Mouse (Mus musculus) thymus, postnatal 10 days (tissue): ENCODE results near the gene Osbpl9.

Experiments used
- DNase-seq, 2 experiments: peaks; one replicate each; pipeline ENCODE4 v3.0.0; 2021; ENCODE audit warnings: low spot score in 2 of 2

The Osbpl9 gene

DNA sequence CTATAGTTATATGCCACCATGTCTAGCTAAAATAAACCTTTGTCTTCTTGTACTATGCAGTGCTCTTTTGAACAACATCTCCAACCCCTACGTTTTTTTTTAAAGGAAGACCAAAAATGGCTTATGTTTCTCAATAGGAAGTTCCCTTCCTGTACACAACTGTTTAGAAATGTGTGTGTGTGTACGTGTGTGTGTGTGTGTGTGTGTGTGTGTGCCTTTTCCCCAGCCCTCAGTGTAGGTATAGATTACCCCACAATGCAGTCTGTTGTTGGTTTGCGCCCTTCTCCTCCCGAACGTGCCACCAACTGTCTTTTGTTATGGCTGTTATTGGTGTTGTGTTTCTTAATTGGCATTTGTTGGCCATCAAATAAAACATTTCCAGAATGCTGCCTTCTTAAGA is 5.5 kb upstream of the Osbpl9 start:
- no peak for DNase-seq

DNA sequence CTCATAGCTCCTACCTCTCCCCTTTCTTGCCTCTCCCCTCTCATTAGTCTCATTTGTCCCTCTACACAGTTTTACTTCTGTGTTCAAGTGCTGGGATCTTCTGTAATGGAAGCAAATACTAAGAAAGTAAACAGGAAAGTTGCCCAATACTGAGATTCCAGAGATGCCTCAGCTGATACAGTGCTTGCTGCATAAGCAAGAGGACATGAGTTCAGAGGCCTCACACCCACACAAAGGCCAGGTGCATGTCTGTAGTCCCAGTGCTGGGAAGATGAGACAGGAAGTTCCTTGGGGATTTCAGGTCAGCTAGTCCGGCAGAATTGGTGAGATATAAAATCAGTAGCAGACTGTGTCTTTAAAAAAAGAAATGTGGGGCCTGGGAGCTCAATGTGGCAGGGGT is 2.3 kb upstream of the Osbpl9 start:
- no peak for DNase-seq

DNA sequence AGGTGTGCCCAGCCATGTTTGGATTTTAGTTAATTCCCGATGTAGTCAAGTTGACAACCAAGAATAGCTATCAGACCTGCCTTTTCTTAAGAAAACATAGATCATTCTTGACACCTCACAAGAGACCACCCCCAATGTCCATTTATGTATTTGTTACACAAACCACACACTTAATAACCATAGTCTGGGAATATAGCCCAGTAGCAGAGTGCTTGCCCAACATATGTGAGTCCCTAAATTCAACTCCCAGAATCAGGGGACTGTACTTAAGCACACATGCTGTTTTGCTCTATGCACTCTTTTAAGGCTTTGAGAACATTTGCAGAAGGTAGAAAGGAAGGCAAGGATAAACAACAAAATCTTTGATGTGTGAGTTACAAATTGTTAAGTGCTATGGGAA is 1.9 kb upstream of the Osbpl9 start:
- DNase-seq, result no peak

GRCm38 (mm10) chr4:109199069-109199468 is 3.0 kb downstream of the Osbpl9 start:
- no peak for DNase-seq

GRCm38 (mm10) chr4:109195900-109196629 is 6.0 kb downstream of the Osbpl9 start:
- DNase-seq, result no peak

DNA sequence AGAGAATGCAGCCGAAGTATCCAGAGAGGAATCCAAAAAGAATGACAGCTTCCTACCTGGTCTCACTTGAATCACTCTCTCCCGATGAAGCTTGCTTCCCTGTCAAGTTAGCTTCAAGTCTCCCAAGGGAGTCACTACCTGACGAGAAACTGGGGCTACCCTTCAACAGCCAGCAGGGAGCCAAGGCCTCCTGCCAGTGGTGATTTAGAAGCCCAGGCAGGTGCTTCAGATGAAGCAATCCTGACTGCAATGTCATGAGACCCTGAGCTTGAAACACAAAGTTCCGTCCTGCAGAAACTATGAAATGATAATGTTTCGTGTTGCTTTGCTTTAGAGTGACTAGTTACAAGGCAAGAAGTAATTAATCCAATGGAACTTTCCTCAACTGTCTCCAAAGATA is 8.2 kb downstream of the Osbpl9 start:
- no peak for DNase-seq

GRCm38 (mm10) chr4:109191598-109191997 is 10.5 kb downstream of the Osbpl9 start:
- DNase-seq, result no peak

- no peak for DNase-seq
Observed at GRCm38 (mm10) chr4:109185616-109186405, 16.3 kb downstream of the Osbpl9 start.

- no peak for DNase-seq
Observed at GRCm38 (mm10) chr4:109175677-109176076, 26.4 kb downstream of the Osbpl9 start.

- no peak for DNase-seq
Observed at GRCm38 (mm10) chr4:109173775-109174440, 28.2 kb downstream of the Osbpl9 start.

GRCm38 (mm10) chr4:109173369-109173768 is 28.7 kb downstream of the Osbpl9 start:
- no peak for DNase-seq

DNA sequence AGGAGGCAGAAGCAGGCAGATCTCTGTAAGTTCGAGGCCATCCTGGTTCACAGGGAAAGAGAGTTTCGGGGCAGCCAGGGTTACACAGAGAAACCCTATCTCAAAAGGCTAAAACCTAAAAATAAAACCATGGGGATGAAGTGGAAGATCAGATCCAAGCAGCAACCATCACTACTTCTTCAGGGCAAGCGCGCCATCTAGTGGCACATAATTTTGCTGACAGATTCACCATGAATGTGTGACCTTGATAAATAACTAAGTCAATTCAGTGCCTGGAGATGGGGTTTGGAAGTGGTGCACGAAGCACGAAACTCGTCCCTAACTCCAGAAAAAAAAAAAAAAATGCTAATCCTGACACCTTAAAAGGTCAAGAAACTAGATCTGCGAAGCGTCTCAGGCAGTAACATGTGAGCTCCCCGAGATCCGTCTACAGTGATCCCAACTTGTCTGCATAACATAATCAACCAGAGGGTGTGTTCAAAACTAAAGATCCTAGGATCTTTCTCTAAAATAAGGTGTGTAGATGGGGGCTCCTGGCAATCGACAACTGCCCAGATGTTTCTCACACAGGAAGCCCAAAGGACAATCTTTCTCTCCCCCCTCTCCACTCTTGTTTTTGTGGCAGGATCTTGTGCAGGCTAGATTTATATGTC is 36.4 kb downstream of the Osbpl9 start:
- DNase-seq, result peak; percentile 14 to 74

DNA sequence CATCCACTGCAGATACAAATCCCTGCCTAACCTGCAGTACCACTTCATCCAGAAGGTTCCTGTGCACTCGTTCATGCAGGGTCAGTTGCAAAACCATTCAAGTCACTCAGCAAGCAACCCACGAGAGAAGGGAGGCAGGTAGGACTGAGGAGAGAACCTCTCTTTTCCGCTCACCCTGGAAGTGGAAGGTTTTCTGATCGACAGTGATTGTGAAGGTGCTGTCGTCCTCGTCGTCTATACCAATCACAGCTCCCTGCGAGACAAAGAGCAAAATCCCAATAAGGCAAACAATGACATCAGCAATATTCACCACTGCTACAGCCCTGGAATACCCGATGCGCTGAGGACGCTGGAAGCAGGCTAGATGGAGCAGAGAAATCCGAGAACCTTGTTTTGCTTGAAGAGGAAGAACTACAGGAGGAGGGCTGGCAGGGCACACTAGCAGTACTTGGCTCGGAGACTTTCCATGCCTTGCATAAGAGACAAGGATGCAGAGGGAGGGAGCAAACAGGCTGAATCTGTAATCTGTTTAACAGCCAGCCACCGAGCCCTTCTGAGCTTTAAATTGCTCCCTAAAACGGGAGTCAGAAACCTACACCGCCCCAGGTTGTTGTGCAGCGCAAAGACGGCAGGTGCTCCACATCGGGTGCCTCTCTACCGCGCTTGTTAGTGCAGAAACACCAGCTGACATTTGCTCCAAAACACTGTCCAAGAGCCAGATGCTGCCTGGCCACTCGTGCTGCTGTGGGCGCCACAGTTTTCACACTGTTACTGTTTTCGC is 45.4 kb downstream of the Osbpl9 start:
- DNase-seq, result no peak

DNA sequence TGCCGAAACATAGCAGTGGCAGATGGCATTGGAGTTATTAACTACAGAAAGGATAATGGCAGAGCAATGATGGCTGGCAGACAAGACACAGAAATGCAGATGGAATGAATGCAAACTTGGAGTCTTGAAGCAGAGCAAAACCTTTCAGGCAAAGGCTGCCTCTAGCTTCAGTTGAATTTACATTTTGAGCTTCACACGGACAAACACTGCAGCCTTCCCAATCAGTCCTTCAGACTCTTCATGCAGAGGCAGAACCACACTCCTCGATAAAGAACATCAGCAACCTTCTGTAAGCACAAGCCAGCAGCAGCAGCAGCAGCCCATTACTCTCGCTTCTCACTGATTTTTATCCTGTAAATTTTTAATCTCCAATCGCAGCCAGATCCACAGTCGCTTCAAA is 46.0 kb downstream of the Osbpl9 start:
- DNase-seq, result no peak

- no peak for DNase-seq
Observed at GRCm38 (mm10) chr4:109150214-109150613, 51.9 kb downstream of the Osbpl9 start.

DNA sequence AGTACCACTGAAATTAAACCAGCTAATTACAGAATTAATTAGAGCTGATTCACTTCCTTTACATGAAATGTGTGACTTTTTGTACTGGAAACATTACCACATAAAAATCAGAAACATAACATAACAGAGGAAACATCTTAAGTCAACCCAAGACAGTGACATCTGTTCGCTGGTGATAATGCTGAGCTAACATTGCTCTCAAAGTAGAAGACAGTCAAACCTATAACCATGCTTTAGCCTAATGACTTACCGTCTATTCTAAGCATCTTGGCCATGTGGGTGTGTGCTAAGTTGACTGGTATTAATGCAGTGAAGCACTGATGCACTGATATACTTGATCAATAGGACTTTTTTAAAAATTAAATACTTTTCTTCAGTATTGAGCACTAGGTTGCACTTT is 52.7 kb downstream of the Osbpl9 start:
- DNase-seq, result no peak

DNA sequence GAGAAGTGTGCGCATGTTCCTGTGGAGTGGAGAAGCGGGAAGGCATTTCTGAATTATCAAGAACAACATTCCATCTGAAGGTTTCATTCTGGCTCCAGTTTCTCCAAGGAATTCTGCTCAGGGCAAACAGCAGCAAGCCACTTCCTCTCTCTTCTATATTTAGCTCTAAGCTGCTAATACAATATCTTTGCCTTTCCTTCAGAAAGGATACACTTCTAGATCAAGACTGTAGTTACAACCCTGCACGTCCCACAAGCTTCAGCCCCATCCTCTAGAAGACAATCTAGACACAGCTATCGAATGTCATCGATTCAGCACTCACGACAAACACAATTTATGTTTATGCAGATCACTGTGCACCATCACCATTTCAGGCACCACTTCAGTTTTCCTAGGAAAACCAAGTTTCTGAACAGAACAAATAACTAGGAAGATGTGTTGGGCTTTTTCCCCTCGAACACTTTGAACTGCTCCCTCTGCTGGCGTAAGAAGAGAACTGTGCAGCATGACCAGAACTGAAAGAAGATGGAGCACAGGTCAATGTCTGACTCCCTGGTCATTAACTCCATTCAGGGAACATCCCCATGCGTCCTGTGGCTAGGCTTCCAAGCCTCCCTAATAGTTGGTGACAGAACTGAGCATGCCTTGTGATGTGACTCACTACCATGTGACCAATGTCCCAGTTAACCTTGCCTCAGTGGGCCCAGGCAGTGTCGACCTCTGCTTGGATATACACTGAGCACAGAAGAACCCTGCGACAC is 54.6 kb downstream of the Osbpl9 start:
- peak in 1 of 2 experiments; percentile 30 for DNase-seq

- DNase-seq, result no peak
Observed at GRCm38 (mm10) chr4:109143091-109143490, 59.0 kb downstream of the Osbpl9 start.

DNA sequence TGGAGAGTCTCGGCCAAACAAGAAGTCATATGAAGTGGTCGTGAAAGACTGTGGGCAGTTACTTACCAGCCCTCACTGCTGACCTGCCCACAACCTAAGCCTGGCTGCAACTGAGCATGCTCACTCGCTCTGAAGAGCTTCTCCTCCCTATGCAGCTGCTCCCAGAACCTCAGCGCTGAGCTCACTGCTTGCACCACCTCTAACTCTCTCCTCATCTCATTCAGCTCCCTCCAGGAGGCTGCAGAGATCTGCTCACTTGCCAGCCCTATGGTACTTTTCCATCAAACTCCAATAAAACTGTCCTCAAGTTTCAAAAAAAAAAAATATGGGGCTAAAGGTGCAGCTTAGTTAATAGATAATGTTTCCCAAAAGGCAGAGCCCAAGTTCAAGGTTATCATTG is 63.5 kb downstream of the Osbpl9 start:
- DNase-seq, result no peak

DNA sequence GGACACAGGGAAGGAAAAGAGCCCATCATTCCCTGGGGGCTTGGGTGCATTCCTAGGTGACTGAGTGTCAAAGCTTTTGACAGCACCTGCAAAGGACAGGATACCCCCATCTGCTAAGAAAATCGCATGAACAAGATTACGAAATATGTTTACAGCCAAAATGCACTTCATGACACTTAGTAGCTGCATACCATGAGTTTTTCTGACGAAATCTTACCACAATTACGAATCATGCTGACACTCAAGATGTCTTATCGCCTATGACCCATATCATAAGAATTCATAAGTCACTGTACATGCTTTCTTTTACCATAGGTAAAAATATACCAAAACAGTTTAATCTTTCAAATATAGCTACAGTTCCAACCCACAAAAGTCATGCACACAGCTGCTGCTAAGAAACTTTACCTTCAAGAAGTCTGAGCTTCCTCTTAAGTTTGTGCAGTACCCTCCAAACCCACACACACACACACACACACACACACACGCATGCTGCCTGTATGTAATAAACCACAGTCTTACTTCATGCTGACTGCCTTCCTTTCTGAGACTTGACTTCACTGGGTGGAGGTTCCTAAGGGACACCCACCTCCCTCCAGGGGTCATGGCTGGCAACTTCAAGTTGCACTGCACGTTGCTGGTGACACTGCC is 65.5 kb downstream of the Osbpl9 start:
- peak in 1 of 2 experiments; percentile 22 for DNase-seq
